Mouse (Mus musculus) neutrophil, adult 5-6 weeks (primary cell): ENCODE results near the gene Lingo3. TPM values are rescaled to one million over a fixed set of nuclear protein-coding genes. Genes with fewer than 3 reads are reported as not detected.
A peak's percentile ranks its signal among the peaks of the same experiment; 100 is the strongest.
"Not testable (repeated sequence)": the region's sequence is repeated elsewhere in the genome, so short reads cannot be mapped to it uniquely, and the experiment has no call there.

Experiments used
- ATAC-seq: fragments of 151-379, 151-347 bp; 2 replicates; pipeline ENCODE4 v1.8.0; 2017; ENCODE audit warnings: mild to moderate bottlenecking, moderate TSS enrichment; ENCODE audit not compliant: insufficient number of reproducible peaks, poor library complexity, low FRiP score, severe bottlenecking; ENCODE audit errors: extremely low read depth
- total RNA-seq: library from RNA; stranded (forward); fragments of 200-1000 nt; gene quantifications from 2 replicates; pipeline ENCODE4 v1.2.3, GENCODE M21; 2017

The Lingo3 gene
- total RNA-seq, 1 experiment from 2014 or later: not detected

GRCm38 (mm10) chr10:80845732-80846131 is 1.9 kb upstream of the Lingo3 start:
- ATAC-seq: no peak

- ATAC-seq: no peak
Observed at GRCm38 (mm10) chr10:80845055-80845693, 1.3 kb upstream of the Lingo3 start.

DNA sequence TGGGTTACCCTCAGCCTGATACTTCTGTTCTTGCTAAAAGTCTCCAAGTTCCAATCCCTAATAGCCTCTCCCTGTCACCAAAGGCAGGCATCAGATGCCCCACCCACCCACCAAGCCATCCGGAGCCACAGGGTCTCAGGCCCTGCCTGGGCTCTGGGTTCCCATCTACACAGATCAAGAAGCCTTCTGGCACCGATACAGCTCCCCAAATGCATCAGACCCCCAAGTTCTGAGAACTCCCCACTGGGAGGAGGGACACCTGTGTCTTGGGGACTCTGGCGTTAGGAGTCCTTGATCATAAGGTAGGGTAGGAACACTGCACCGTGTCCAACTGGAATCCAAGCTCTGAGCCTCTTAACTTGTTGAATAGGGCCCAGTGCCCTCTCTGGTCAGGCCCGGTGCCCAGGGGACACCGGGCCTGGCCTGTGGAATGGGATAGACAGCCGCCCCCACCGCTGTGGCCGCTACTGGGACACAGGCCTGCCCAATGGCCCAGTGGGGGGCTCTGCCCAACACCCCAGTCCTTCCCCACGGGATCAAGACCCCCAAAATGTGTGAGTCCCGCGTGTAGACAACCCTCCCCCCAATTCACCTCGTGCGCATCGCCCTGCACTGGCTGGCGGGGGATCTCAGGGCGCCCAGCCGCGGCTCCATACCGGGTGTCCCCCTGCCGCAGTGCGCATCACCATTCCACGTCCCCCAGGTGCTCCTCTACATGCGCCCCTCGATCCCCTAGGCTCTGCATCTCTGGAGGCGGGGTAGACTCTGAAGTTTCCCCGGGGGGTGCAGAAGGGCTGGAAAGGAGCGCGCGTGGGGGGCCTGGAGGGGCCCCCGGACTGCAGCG is 530 bp downstream of the Lingo3 start:
- no peak for ATAC-seq

- ATAC-seq: no peak
Observed at GRCm38 (mm10) chr10:80842334-80842733, 1.5 kb downstream of the Lingo3 start.

- no peak for ATAC-seq
Observed at GRCm38 (mm10) chr10:80841685-80842084, 2.2 kb downstream of the Lingo3 start.

DNA sequence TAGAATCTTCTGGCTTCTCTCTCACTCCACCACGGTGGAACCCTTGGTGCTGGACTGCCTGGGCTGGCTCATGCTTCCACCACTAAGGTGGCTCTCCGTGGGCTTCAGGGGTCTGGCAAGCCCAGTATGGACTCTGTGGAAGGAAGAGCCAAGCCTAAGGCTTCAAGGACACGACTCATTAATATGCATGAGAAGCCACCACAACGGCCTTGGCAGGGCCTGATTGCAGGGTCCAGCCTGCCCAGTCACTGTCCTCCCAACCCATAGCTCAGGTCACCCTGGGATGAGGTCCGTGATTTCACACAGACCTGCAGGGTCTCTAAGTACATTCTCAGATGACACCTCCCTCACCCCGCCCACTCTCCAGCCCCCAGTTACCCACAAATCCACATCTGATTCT is 4.0 kb downstream of the Lingo3 start:
- ATAC-seq: no peak

GRCm38 (mm10) chr10:80838346-80838912 is 5.4 kb downstream of the Lingo3 start:
- ATAC-seq: no peak

- ATAC-seq: no peak
Observed at GRCm38 (mm10) chr10:80837827-80838226, 6.0 kb downstream of the Lingo3 start.

DNA sequence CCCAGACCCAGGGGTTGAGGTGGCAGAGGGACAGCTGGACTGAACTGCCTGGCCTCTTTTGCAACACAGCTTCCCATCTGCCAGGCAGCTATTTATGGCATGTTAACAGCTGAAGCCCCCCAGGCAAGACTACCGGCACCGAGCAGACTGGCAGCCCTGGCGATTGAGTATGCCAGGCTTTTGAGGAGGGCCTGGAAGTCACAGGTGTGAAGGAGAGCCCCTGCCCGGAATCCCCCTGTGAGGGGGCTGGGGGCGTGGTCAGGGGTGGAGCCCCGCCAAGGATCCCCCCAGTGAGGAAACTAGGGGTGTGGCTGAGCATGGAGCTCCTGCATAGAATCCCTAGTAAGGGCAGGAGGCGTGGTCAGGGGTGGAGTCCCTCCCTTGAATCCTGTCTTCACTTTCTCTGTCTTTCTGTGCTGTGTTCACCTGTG is 6.9 kb downstream of the Lingo3 start:
- no peak for ATAC-seq

- ATAC-seq: no peak
Observed at GRCm38 (mm10) chr10:80835617-80836016, 8.2 kb downstream of the Lingo3 start.

GRCm38 (mm10) chr10:80832818-80833217 is 11.0 kb downstream of the Lingo3 start:
- no peak for ATAC-seq

GRCm38 (mm10) chr10:80831136-80831535 is 12.7 kb downstream of the Lingo3 start:
- no peak for ATAC-seq

GRCm38 (mm10) chr10:80829359-80830278 is 14.2 kb downstream of the Lingo3 start:
- no peak for ATAC-seq

DNA sequence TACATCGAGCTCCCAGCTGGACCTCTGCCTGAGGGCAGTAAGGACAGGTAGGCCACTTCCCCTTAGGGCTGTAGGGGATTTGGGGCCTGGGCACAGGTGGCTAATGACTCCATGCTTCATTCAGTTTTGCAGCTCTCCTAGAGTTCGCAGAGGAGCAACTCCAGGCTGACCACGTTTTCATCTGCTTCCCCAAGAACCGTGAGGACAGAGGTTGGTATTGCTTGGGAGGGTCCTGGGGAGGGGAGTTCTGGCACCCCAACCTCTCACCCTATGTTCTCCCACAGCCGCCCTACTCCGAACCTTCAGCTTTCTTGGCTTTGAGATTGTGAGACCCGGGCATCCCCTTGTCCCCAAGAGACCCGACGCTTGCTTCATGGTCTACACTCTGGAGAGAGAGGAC is 15.3 kb downstream of the Lingo3 start:
- not testable (repeated sequence) for ATAC-seq

DNA sequence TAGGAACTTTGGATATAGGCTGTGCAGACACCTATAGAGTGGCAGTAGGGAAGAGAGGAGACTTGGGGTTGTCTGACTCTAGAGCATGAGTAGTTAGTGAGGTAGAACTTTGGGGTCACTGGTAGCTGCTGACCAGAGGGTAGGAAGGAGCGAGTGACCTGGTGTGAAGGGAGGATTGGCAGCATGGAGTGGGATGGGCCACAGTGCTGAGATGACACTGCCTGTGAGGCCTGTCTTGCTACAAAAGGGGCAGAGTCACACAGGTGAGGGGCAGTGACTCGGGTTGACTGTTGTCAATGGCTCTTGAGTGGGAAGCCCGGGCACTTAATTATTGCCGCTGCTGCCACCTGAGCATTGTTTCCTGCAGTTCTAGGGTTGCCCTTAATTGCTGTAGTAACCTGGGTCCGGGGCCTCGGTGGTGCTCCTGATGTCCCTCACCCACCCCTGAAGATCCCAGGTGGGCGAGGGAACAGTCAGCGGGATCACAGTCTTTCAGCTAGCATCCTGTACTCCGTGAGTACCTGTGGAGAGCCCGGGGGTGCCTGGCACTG is 15.9 kb downstream of the Lingo3 start:
- no peak for ATAC-seq

DNA sequence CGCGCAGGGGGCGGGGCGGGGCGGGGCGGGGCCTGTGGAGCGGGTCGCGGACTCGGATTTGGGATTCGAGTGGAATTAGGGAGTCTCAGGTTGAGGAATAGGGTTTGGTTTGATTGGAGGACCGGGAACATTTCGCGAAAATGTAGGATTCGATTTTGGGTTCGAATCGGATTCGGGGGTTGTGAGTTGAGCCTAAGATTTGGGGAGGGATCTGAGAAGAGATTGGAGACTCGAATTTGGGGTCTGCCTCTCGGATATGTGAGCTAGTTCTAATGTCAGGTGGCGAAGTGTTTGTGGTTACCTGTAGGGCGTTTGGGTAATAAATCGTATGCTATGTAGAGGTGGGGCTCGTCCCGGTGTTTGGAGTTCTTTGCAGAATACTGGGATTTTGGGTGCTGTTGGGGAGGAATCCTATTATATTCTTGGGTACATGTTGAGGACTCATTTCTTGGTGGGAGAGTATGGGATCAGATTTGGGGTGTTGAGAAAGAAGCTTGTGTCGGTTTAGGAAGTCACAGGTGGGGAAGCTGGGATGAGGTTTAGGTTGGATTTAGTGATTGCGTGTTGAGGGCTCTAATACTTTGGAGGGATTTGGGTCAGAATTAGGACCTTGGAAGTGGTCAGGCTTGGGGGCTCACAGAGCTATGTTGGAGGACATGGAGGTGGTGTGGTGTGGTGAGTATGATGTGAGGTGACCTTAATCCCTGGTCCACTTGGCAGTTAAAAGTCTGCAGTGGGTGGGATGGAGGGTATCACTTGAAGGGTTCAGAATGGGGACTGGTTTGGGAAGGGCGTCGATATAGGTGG is 16.6 kb downstream of the Lingo3 start:
- no peak for ATAC-seq

DNA sequence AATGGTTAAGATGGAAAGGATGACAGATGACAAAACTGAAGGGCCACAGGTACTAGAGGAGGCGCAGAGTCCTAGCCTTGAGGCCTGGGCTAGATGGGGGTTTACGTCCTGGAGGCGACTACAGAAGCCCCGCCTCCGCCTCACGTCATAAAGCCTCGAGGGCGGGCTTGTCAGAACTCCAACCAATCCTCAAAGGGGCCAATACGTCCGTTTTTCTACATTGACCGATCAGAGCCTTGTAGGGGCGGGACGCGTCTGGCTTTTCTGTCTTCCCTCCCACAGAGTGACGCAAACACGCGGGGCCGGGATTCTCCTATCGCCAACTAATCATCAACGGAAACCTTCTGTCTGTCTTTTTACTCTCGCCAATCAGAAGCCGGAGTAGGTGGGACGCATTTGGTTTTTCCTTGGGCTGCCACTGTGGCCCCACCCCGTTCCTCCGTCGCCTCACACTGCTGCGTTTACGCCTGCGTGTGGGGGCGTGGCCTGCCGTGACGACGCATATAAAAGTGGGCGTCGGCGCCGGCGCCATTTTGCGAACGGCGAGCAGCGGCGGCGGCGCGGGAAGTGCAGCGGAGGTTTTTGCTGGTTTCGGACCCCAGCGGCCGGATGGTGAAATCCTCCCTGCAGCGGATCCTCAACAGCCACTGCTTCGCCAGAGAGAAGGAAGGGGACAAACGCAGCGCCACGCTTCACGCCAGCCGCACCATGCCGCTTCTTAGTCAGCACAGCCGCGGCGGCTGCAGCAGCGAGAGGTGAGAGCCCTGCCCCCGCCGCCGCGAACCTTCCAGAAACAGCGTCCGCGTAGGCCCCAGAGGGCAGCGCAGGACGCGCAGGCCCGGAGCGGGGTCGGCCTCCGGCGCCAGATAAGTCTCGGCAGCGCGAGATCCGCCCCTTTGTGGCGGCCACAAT is 17.4 kb downstream of the Lingo3 start, which contains the start of gene Oaz1:
TSS of gene Oaz1 (plus strand) at position 506 of the 912 bp plus-strand sequence.
- ATAC-seq: peak; percentile 92
